In genomic region chr4:45822781-45823575, GRCm38 (mm10) we compare ENCODE assay signal across 13 mouse cellular contexts. TPM values are rescaled to one million over a fixed set of nuclear protein-coding genes. Genes with fewer than 3 reads are reported as not detected.
A peak's percentile ranks its signal among the peaks of the same experiment; 100 is the strongest.
DNase-seq lines count a peak whose midpoint lies in the region; ATAC-seq lines count a peak whose summit lies in the region.
"Had no signal": no experiment of that assay in that cellular context is flagged by ENCODE, and none has a peak within 500 bp of the region (broad histone marks: within the 10 kb centered on the region; RNA-seq: fewer than 3 reads in every experiment).

No protein-coding gene starts in this region.

- H3K9me3 ChIP-seq in forebrain, embryonic 16.5 days (ENCODE audit: control insufficient read depth, low read length) = no peaks in the 10 kb centered on the region
- no peaks in the 10 kb centered on the region for H3K9me3 ChIP-seq in midbrain, embryonic 11.5 days (ENCODE audit: control insufficient read depth, low read length)
- H3K9me3 ChIP-seq: limb, embryonic 13.5 days had no signal

- H3K9ac ChIP-seq in forebrain, embryonic 16.5 days (replicated peaks; ENCODE audit: low read depth, low read length) = peak overlapping the region; percentile 94
- H3K9ac ChIP-seq in midbrain, embryonic 11.5 days (ENCODE audit: low read length) = peak overlapping the region; percentile 37
- H3K9ac ChIP-seq: limb, embryonic 13.5 days had no signal

- peaks cover 5% of the 10 kb centered on the region; the same call in 1 of the 2 replicates for H3K36me3 ChIP-seq in forebrain, embryonic 16.5 days (ENCODE audit: control insufficient read depth, insufficient read depth)
- no peaks in the 10 kb centered on the region for H3K36me3 ChIP-seq in midbrain, embryonic 11.5 days (ENCODE audit: control insufficient read depth, insufficient read depth, low read length)
- H3K36me3 ChIP-seq: limb, embryonic 13.5 days had no signal

- peak; percentile 36 for DNase-seq in R1 (ENCODE audit: low read depth, low spot score)
- peak; percentile 74 for DNase-seq in embryo, embryonic 10.5 days (ENCODE audit: low spot score)
- DNase-seq in midbrain, embryonic 11.5 days (ENCODE audit: low spot score, missing footprints) = peak; percentile 95
- no peak for DNase-seq in thymus, adult 18-20 months
- DNase-seq in layer of hippocampus, postnatal 36 days = no peak
- DNase-seq: cerebellum, postnatal 25 days; kidney, adult 11 months; lung, adult 2 months; thymus, postnatal 4 days had no signal

- WGBS in forebrain, embryonic 16.5 days = 4% methylated on average over 11 of the region's 11 CpGs
- 8% methylated on average over 11 of the region's 11 CpGs for WGBS in midbrain, embryonic 11.5 days

- peak overlapping the region; percentile 98 for H3K27ac ChIP-seq in forebrain, embryonic 16.5 days (ENCODE audit: low read length)
- peak overlapping the region; percentile 76 for H3K27ac ChIP-seq in midbrain, embryonic 11.5 days (ENCODE audit: low read depth, low read length)
- H3K27ac ChIP-seq: limb, embryonic 13.5 days had no signal

- peak; percentile 34 for ATAC-seq in forebrain, embryonic 16.5 days
- ATAC-seq in midbrain, embryonic 11.5 days (ENCODE audit: low FRiP score) = peak; percentile 56
- no peak for ATAC-seq in CD4-positive, CD25-positive, alpha-beta regulatory T cell, adult 4 months

- H3K4me2 ChIP-seq in forebrain, embryonic 16.5 days (ENCODE audit: low read length) = peak overlapping the region; percentile 63
- peak overlapping the region; percentile 56 for H3K4me2 ChIP-seq in midbrain, embryonic 11.5 days
- H3K4me2 ChIP-seq: limb, embryonic 13.5 days had no signal

- H3K27me3 ChIP-seq in forebrain, embryonic 16.5 days (replicated peaks; ENCODE audit: control insufficient read depth, insufficient read depth, low read length) = no peaks in the 10 kb centered on the region
- H3K27me3 ChIP-seq in midbrain, embryonic 11.5 days (ENCODE audit: control insufficient read depth, insufficient read depth, low read length) = peaks cover 42% of the 10 kb centered on the region

- H3K4me1 ChIP-seq in forebrain, embryonic 16.5 days (replicated peaks; ENCODE audit: control insufficient read depth, insufficient read depth, low read length) = peaks cover 66% of the 10 kb centered on the region
- peaks cover 52% of the 10 kb centered on the region for H3K4me1 ChIP-seq in midbrain, embryonic 11.5 days (ENCODE audit: control insufficient read depth, insufficient read depth, low read length)

- peak overlapping the region; percentile 75 for H3K4me3 ChIP-seq in forebrain, embryonic 16.5 days (replicated peaks; ENCODE audit: low read length)
- no peak overlapping the region for H3K4me3 ChIP-seq in midbrain, embryonic 11.5 days (ENCODE audit: low read depth, low read length)
- H3K4me3 ChIP-seq: limb, embryonic 13.5 days had no signal

RNA-seq across cellular contexts. Expression of gene Igfbpl1, which starts 3.7 kb away (rescaled TPM):
- 94.2 and 109 TPM in 2 replicates for polyA plus RNA-seq in forebrain, embryonic 16.5 days (2015; fragmentation: Nextera tagmentation; extraction: Ambion mirVana)
- 55.9 and 57.5 TPM in 2 replicates for polyA plus RNA-seq in midbrain, embryonic 11.5 days (2014; fragmentation: Nextera tagmentation; extraction: Ambion mirVana)
- not detected for polyA plus RNA-seq in CD4-positive, CD25-positive, alpha-beta regulatory T cell, adult 4 months (2017; shearing (Covaris generic))
- total RNA-seq in layer of hippocampus, postnatal 36 days (2021) = 1 to 10 TPM; 6.6 TPM
- total RNA-seq: CH12.LX had no signal

RNA-seq across cellular contexts. Expression of gene Aldh1b1, which starts 24.2 kb away (rescaled TPM):
- 30.9 and 31.8 TPM in 2 replicates for polyA plus RNA-seq in forebrain, embryonic 16.5 days (2015; fragmentation: Nextera tagmentation; extraction: Ambion mirVana)
- 3.1 TPM in 2 replicates for polyA plus RNA-seq in midbrain, embryonic 11.5 days (2014; fragmentation: Nextera tagmentation; extraction: Ambion mirVana)
- polyA plus RNA-seq in CD4-positive, CD25-positive, alpha-beta regulatory T cell, adult 4 months (2017; shearing (Covaris generic)) = 10 to 100 TPM in 1 of 2 experiments, 1 to 10 TPM in 1; 4.3 to 10.2 TPM
- 1 to 10 TPM; 8.1 to 8.7 TPM for total RNA-seq in layer of hippocampus, postnatal 36 days (2021)

RNA-seq across cellular contexts. Expression of gene Stra6l, which starts 25.5 kb away (rescaled TPM):
- 1.6 TPM in 2 replicates for polyA plus RNA-seq in forebrain, embryonic 16.5 days (2015; fragmentation: Nextera tagmentation; extraction: Ambion mirVana)
- 0.11 and 0.59 TPM in 2 replicates for polyA plus RNA-seq in midbrain, embryonic 11.5 days (2014; fragmentation: Nextera tagmentation; extraction: Ambion mirVana)
- polyA plus RNA-seq in CD4-positive, CD25-positive, alpha-beta regulatory T cell, adult 4 months (2017; shearing (Covaris generic)) = under 1 TPM in 1 of 2 experiments, not detected in 1; 0.27 TPM
- total RNA-seq in layer of hippocampus, postnatal 36 days (2021) = not detected
- total RNA-seq: CH12.LX had no signal

Comparison
In these comparisons a context has a peak if more than half of its experiments do, and no peak if none do; other contexts are left out.
1. DNase-seq: peak in R1 (single experiment), embryo, embryonic 10.5 days (single experiment) and midbrain, embryonic 11.5 days (single experiment); none in thymus, adult 18-20 months (0 of 2) and layer of hippocampus, postnatal 36 days (0 of 2).
2. RNA of gene Igfbpl1, which starts 3.7 kb away (polyA plus RNA-seq): 94.2 to 109 TPM in forebrain, embryonic 16.5 days and 55.9 to 57.5 TPM in midbrain, embryonic 11.5 days; not detected in CD4-positive, CD25-positive, alpha-beta regulatory T cell, adult 4 months; every median in the first group is over 10 times any median in the second.